Mouse (Mus musculus) kidney, embryonic 15.5 days (tissue): ENCODE measurements around the gene Cngb1. TPM values are rescaled to one million over a fixed set of nuclear protein-coding genes. Genes with fewer than 3 reads are reported as not detected.

Experiments
- ATAC-seq: fragments of 200-750 bp; cut with Nextera tagmentation; replicated peaks from 2 replicates; pipeline ENCODE4 v1.8.0; 2017; ENCODE audit warnings: moderate TSS enrichment; ENCODE audit not compliant: low FRiP score
- H3K27ac ChIP-seq: fragments of 300-500 bp; sonication (generic); 2 replicates; pipeline ENCODE4 v1.5.1; 2015; ENCODE audit warnings: mild to moderate bottlenecking, inconsistent platforms
- H3K27me3 ChIP-seq: fragments of 300-500 bp; sonication (generic); 2 replicates; pipeline ENCODE4 v1.6.1; 2015; ENCODE audit warnings: inconsistent platforms
- H3K36me3 ChIP-seq: fragments of 300-500 bp; sonication (generic); 2 replicates; pipeline ENCODE4 v1.6.1; 2015; ENCODE audit warnings: inconsistent platforms
- H3K4me1 ChIP-seq: fragments of 300-500 bp; sonication (generic); 2 replicates; pipeline ENCODE4 v1.6.1; 2015; ENCODE audit warnings: inconsistent platforms
- H3K4me2 ChIP-seq: fragments of 300-500 bp; sonication (generic); 2 replicates; pipeline ENCODE4 v1.6.1; 2015; ENCODE audit warnings: moderate library complexity, mild to moderate bottlenecking, inconsistent platforms
- H3K4me3 ChIP-seq: fragments of 300-500 bp; sonication (generic); replicated peaks from 2 replicates; pipeline ENCODE4 v1.5.1; 2015; ENCODE audit warnings: mild to moderate bottlenecking, inconsistent platforms
- H3K9ac ChIP-seq: fragments of 300-500 bp; sonication (generic); 2 replicates; pipeline ENCODE4 v1.6.1; 2015; ENCODE audit warnings: mild to moderate bottlenecking, inconsistent platforms
- H3K9me3 ChIP-seq: fragments of 300-500 bp; sonication (generic); replicated peaks from 2 replicates; pipeline ENCODE4 v1.6.1; 2016; ENCODE audit warnings: inconsistent platforms
- WGBS: fragments of 180-500 bp; shearing (Covaris S2); methylation state at CpG from one replicate; pipeline ENCODE4 v1.1.7; 2015; ENCODE audit warnings: mixed read lengths; 5-methylcytosine and 5-hydroxymethylcytosine counted together
- polyA plus RNA-seq: library from polyadenylated mRNA; unstranded; fragments of >200 nt; fragmentation: Nextera tagmentation; extraction: Ambion mirVana; gene quantifications from 2 replicates; pipeline ENCODE4 v1.2.1, GENCODE M21; 2015

Gene Cngb1
- polyA plus RNA-seq, 1 experiment from 2014 or later: 0.81 TPM

- no peak for ATAC-seq
- Histone ChIP-seq H3K4me2 (no peak overlapping the region), H3K9ac (no peak overlapping the region), H3K27ac (no peak overlapping the region), H3K9me3 (no peaks in the 10 kb centered on the region), H3K27me3 (peaks cover 4% of the 10 kb centered on the region; the same call in 1 of the 2 replicates), H3K36me3 (no peaks in the 10 kb centered on the region), H3K4me1 (peaks cover 14% of the 10 kb centered on the region; the same call in 1 of the 2 replicates), H3K4me3 (no peak overlapping the region)
- 48% methylated on average over 9 of the region's 9 CpGs for WGBS
These were observed 102.9 kb downstream of the Cngb1 start for GRCm38 (mm10) chr8:95203326-95204038.

GRCm38 (mm10) chr8:95202649-95203275 lies 103.6 kb downstream of the Cngb1 start, which contains the start of gene Kifc3:
Kifc3 (minus strand) TSS chr8:95202812.
- Histone ChIP-seq H3K9ac (no peak within 1 kb of the TSS), H3K4me2 (0 out of 2 replicates have a peak within 1 kb of the TSS, but pooled peaks have one; percentile 5), H3K27me3 (peaks cover 4% of the 10 kb centered on the region; the same call in 1 of the 2 replicates), H3K4me1 (peaks cover 14% of the 10 kb centered on the region; the same call in 1 of the 2 replicates), H3K36me3 (no peaks in the 10 kb centered on the region), H3K4me3 (no peak within 1 kb of the TSS), H3K27ac (no peak within 1 kb of the TSS), H3K9me3 (no peaks in the 10 kb centered on the region)
- 62% methylated on average over 14 of the region's 14 CpGs for WGBS
- peak; percentile 67 for ATAC-seq

GRCm38 (mm10) chr8:95202056-95202570 lies 104.3 kb downstream of the Cngb1 start:
- H3K9ac ChIP-seq: no peak overlapping the region
- H3K4me1 ChIP-seq: peaks cover 14% of the 10 kb centered on the region; the same call in 1 of the 2 replicates
- H3K4me3 ChIP-seq: no peak overlapping the region
- WGBS: 79% methylated on average over 8 of the region's 8 CpGs
- 0 out of 2 replicates have a peak overlapping the region, but pooled peaks have one; percentile 5 for H3K4me2 ChIP-seq
- H3K27ac ChIP-seq: no peak overlapping the region
- ATAC-seq: no peak
- H3K36me3 ChIP-seq: no peaks in the 10 kb centered on the region
- H3K9me3 ChIP-seq: no peaks in the 10 kb centered on the region
- H3K27me3 ChIP-seq: peaks cover 4% of the 10 kb centered on the region; the same call in 1 of the 2 replicates

GRCm38 (mm10) chr8:95201491-95201890 lies 104.9 kb downstream of the Cngb1 start:
- H3K4me2 ChIP-seq: no peak overlapping the region

GRCm38 (mm10) chr8:95200001-95200405 lies 106.4 kb downstream of the Cngb1 start:
- ATAC-seq: no peak

More at GRCm38 (mm10) chr8:95201491-95201890, 104.9 kb downstream of the Cngb1 start:
- H3K27ac ChIP-seq: no peak overlapping the region
- 59% methylated on average over 7 of the region's 7 CpGs for WGBS
- H3K9ac ChIP-seq: no peak overlapping the region
- no peaks in the 10 kb centered on the region for H3K9me3 ChIP-seq
- peaks cover 4% of the 10 kb centered on the region; the same call in 1 of the 2 replicates for H3K27me3 ChIP-seq
- no peak for ATAC-seq
- H3K36me3 ChIP-seq: no peaks in the 10 kb centered on the region
- H3K4me1 ChIP-seq: peaks cover 14% of the 10 kb centered on the region; the same call in 1 of the 2 replicates
- no peak overlapping the region for H3K4me3 ChIP-seq

GRCm38 (mm10) chr8:95195728-95196127 lies 110.7 kb downstream of the Cngb1 start:
- WGBS: 62% methylated on average over 11 of the region's 11 CpGs

More at GRCm38 (mm10) chr8:95200001-95200405, 106.4 kb downstream of the Cngb1 start:
- H3K36me3 ChIP-seq: no peaks in the 10 kb centered on the region
- no peaks in the 10 kb centered on the region for H3K9me3 ChIP-seq
- no peak overlapping the region for H3K4me2 ChIP-seq
- H3K4me1 ChIP-seq: peaks cover 14% of the 10 kb centered on the region; the same call in 1 of the 2 replicates
- H3K27ac ChIP-seq: no peak overlapping the region
- 62% methylated on average over 9 of the region's 9 CpGs for WGBS
- H3K4me3 ChIP-seq: no peak overlapping the region
- no peak overlapping the region for H3K9ac ChIP-seq
- H3K27me3 ChIP-seq: peaks cover 4% of the 10 kb centered on the region; the same call in 1 of the 2 replicates

GRCm38 (mm10) chr8:95191497-95192175 lies 114.7 kb downstream of the Cngb1 start:
- no peak for ATAC-seq
- 87% methylated on average over 9 of the region's 9 CpGs for WGBS
- Histone ChIP-seq H3K27me3 (no peaks in the 10 kb centered on the region), H3K9me3 (no peaks in the 10 kb centered on the region), H3K4me3 (no peak overlapping the region), H3K27ac (no peak overlapping the region), H3K36me3 (no peaks in the 10 kb centered on the region), H3K4me1 (peaks cover 8% of the 10 kb centered on the region; the same call in 1 of the 2 replicates), H3K4me2 (no peak overlapping the region), H3K9ac (no peak overlapping the region)

More at GRCm38 (mm10) chr8:95195728-95196127, 110.7 kb downstream of the Cngb1 start:
- Histone ChIP-seq H3K27me3 (no peaks in the 10 kb centered on the region), H3K9me3 (no peaks in the 10 kb centered on the region), H3K9ac (no peak overlapping the region), H3K4me1 (0 out of 2 replicates have a peak, but pooled peaks cover 3% of the 10 kb centered on the region), H3K36me3 (no peaks in the 10 kb centered on the region), H3K4me2 (no peak overlapping the region), H3K4me3 (no peak overlapping the region), H3K27ac (no peak overlapping the region)
- ATAC-seq: no peak

Other genes starting within 250 kb of the Cngb1 start
- gene Katnb1, start 225.4 kb downstream of the Cngb1 start, polyA plus RNA-seq: 27.6 and 29.7 TPM in 2 replicates
- gene Kifc3, start 103.8 kb downstream of the Cngb1 start, polyA plus RNA-seq: 28.7 and 28.8 TPM in 2 replicates
- gene Tepp, start 4.0 kb upstream of the Cngb1 start, polyA plus RNA-seq: 0.33 TPM in 1 of 2 replicates, not detected in the other
- gene Zfp319, start 25.4 kb upstream of the Cngb1 start, polyA plus RNA-seq: 8.6 and 9.6 TPM in 2 replicates
- 47.0 and 49.0 TPM in 2 replicates for gene Usb1, start 25.7 kb upstream of the Cngb1 start, polyA plus RNA-seq
- 10.0 and 12.3 TPM in 2 replicates for gene Mmp15, start 45.7 kb upstream of the Cngb1 start, polyA plus RNA-seq
- gene Cfap20, start 128.3 kb upstream of the Cngb1 start, polyA plus RNA-seq: 138 and 139 TPM in 2 replicates
- gene Csnk2a2, start 183.5 kb upstream of the Cngb1 start, polyA plus RNA-seq: 9.0 and 10.5 TPM in 2 replicates
- gene Ccdc113, start 227.5 kb upstream of the Cngb1 start, polyA plus RNA-seq: 0.59 and 0.83 TPM in 2 replicates